ENCODE assay signal across 11 mouse cellular contexts in genomic region chr17:6947637-6947983, GRCm38 (mm10). TPM values are rescaled to one million over a fixed set of nuclear protein-coding genes. Genes with fewer than 3 reads are reported as not detected.
DNase-seq lines count a peak whose midpoint lies in the region; ATAC-seq and TF ChIP-seq lines count a peak whose summit lies in the region.
"Not testable (repeated sequence)": the region's sequence is repeated elsewhere in the genome, so short reads cannot be mapped to it uniquely, and the experiment has no call there.
"Had no signal": no experiment of that assay in that cellular context is flagged by ENCODE, and none has a peak within 500 bp of the region (broad histone marks: within the 10 kb centered on the region; RNA-seq: fewer than 3 reads in every experiment).

No protein-coding gene starts in this region.

- WGBS in heart, embryonic 11.5 days (ENCODE audit: insufficient replicate concordance) = no CpG with 5 or more reads among the region's 8 CpGs
- WGBS in hindbrain, embryonic 16.5 days = no CpG with 5 or more reads among the region's 8 CpGs
- WGBS in limb, embryonic 10.5 days = no CpG with 5 or more reads among the region's 8 CpGs
- WGBS in liver, postnatal 0 days (ENCODE audit: insufficient replicate concordance) = no CpG with 5 or more reads among the region's 8 CpGs
- 0% methylated on average over 1 of the region's 8 CpGs for WGBS in midbrain, embryonic 15.5 days
- whole genome bisulfite sequencing in stomach, embryonic 14.5 days = no CpG with 5 or more reads among the region's 8 CpGs

- H3K27ac ChIP-seq in heart, embryonic 11.5 days (ENCODE audit: low read depth, low read length); hindbrain, embryonic 16.5 days (ENCODE audit: low read depth, low read length); limb, embryonic 10.5 days; liver, postnatal 0 days (ENCODE audit: low read depth); stomach, embryonic 14.5 days (ENCODE audit: low read length): not testable (repeated sequence)
- H3K27ac ChIP-seq in midbrain, embryonic 15.5 days = 0 out of 2 replicates have a peak overlapping the region, but pooled peaks have one; percentile 89

- H3K36me3 ChIP-seq in G1E (replicated peaks); erythroblast, embryonic 14.5 days (ENCODE audit: control insufficient read depth); heart, embryonic 11.5 days (ENCODE audit: control insufficient read depth, insufficient read depth, low read length); hindbrain, embryonic 16.5 days (ENCODE audit: control insufficient read depth, insufficient read depth, low read length); limb, embryonic 10.5 days; liver, postnatal 0 days (replicated peaks; ENCODE audit: insufficient read depth, low read length); midbrain, embryonic 15.5 days (replicated peaks); stomach, embryonic 14.5 days (ENCODE audit: control insufficient read depth, insufficient read depth, low read length): not testable (repeated sequence)

- H3K27me3 ChIP-seq in G1E (ENCODE audit: insufficient read depth, low read length); erythroblast, embryonic 14.5 days (ENCODE audit: control insufficient read depth); heart, embryonic 11.5 days (ENCODE audit: control insufficient read depth, insufficient read depth, low read length); hindbrain, embryonic 16.5 days (replicated peaks; ENCODE audit: control insufficient read depth, insufficient read depth, low read length); limb, embryonic 10.5 days (ENCODE audit: low read depth, poor library complexity, severe bottlenecking); liver, postnatal 0 days (ENCODE audit: insufficient read depth, low read length); midbrain, embryonic 15.5 days (replicated peaks); stomach, embryonic 14.5 days (ENCODE audit: control insufficient read depth, insufficient read depth, low read length): not testable (repeated sequence)

- TF ChIP-seq CTCF in G1E (IDR thresholded peaks at IDR 0.05; ENCODE audit: low read depth, low read length); liver, postnatal 0 days (IDR thresholded peaks at IDR 0.05; ENCODE audit: low read depth): not testable (repeated sequence)

- not testable (repeated sequence) for H3K4me1 ChIP-seq in G1E (ENCODE audit: insufficient read depth, low read depth, low read length); heart, embryonic 11.5 days (ENCODE audit: control insufficient read depth, insufficient read depth, low read length); hindbrain, embryonic 16.5 days (ENCODE audit: control insufficient read depth, insufficient read depth, low read depth, low read length); limb, embryonic 10.5 days; liver, postnatal 0 days (ENCODE audit: insufficient read depth); midbrain, embryonic 15.5 days; stomach, embryonic 14.5 days (ENCODE audit: control insufficient read depth, insufficient read depth, low read length)
- H3K4me1 ChIP-seq in erythroblast, embryonic 14.5 days (ENCODE audit: control insufficient read depth) = peaks cover 10% of the 10 kb centered on the region

- not testable (repeated sequence) for H3K9me3 ChIP-seq in G1E (replicated peaks); erythroblast, embryonic 14.5 days (ENCODE audit: control insufficient read depth, low read length); heart, embryonic 11.5 days (replicated peaks; ENCODE audit: control insufficient read depth, low read length); hindbrain, embryonic 16.5 days (ENCODE audit: control insufficient read depth, low read length); limb, embryonic 10.5 days (replicated peaks); liver, postnatal 0 days (ENCODE audit: low read length); midbrain, embryonic 15.5 days; stomach, embryonic 14.5 days (ENCODE audit: control insufficient read depth, low read depth, low read length)

- peak overlapping the region; percentile 67 for H3K4me2 ChIP-seq in heart, embryonic 11.5 days
- peak overlapping the region; percentile 62 for H3K4me2 ChIP-seq in hindbrain, embryonic 16.5 days (ENCODE audit: low read length)
- H3K4me2 ChIP-seq in liver, postnatal 0 days (ENCODE audit: low read depth, low read length) = peak overlapping the region; percentile 80; the same call in 1 of the 2 replicates
- peak overlapping the region; percentile 63 for H3K4me2 ChIP-seq in midbrain, embryonic 15.5 days
- H3K4me2 ChIP-seq in stomach, embryonic 14.5 days (replicated peaks; ENCODE audit: low read depth, low read length) = peak overlapping the region; percentile 42

- not testable (repeated sequence) for H3K9ac ChIP-seq in heart, embryonic 11.5 days (ENCODE audit: low read depth, low read length); liver, postnatal 0 days (replicated peaks); midbrain, embryonic 15.5 days; stomach, embryonic 14.5 days (replicated peaks; ENCODE audit: low read depth, low read length)
- H3K9ac ChIP-seq in hindbrain, embryonic 16.5 days (ENCODE audit: low read depth, low read length) = peak overlapping the region; percentile 72

- not testable (repeated sequence) for TF ChIP-seq EP300 in liver, postnatal 0 days (IDR thresholded peaks at IDR 0.05; ENCODE audit: low read depth)

- H3K4me3 ChIP-seq in G1E (ENCODE audit: low read depth, low read length) = peak overlapping the region; percentile 74
- H3K4me3 ChIP-seq in erythroblast, embryonic 14.5 days (replicated peaks) = peak overlapping the region; percentile 68
- H3K4me3 ChIP-seq in heart, embryonic 11.5 days (ENCODE audit: low read depth, low read length) = peak overlapping the region; percentile 58
- peak overlapping the region; percentile 56 for H3K4me3 ChIP-seq in hindbrain, embryonic 16.5 days (ENCODE audit: low read length)
- H3K4me3 ChIP-seq in limb, embryonic 10.5 days = peak overlapping the region; percentile 57
- peak overlapping the region; percentile 70; the same call in 1 of the 2 replicates for H3K4me3 ChIP-seq in liver, postnatal 0 days (ENCODE audit: low read depth, low read length)
- peak overlapping the region; percentile 59 for H3K4me3 ChIP-seq in midbrain, embryonic 15.5 days
- H3K4me3 ChIP-seq in stomach, embryonic 14.5 days (ENCODE audit: low read depth, low read length) = peak overlapping the region; percentile 46; the same call in 1 of the 2 replicates

- ATAC-seq in G1E (ENCODE audit: extremely low read depth, insufficient number of reproducible peaks, low FRiP score, poor library complexity, severe bottlenecking); heart, embryonic 11.5 days (replicated peaks; ENCODE audit: insufficient number of reproducible peaks, low FRiP score, low TSS enrichment); hindbrain, embryonic 16.5 days; liver, postnatal 0 days; stomach, embryonic 14.5 days (ENCODE audit: insufficient number of reproducible peaks, insufficient read depth, low FRiP score, low read depth): not testable (repeated sequence)
- peak; percentile 48 for ATAC-seq in midbrain, embryonic 15.5 days (replicated peaks)

- not testable (repeated sequence) for DNase-seq in G1E (ENCODE audit: low spot score); limb, embryonic 10.5 days (ENCODE audit: low spot score); liver, postnatal 0 days

RNA-seq across cellular contexts. Expression of gene Rsph3b, which starts 0.9 kb away (rescaled TPM):
- total RNA-seq in G1E (2014; fragmentation: Nextera tagmentation) (23.3 and 29.7 TPM in 2 replicates), G1E (2017) (17.3 and 23.2 TPM in 2 replicates)
- polyA plus RNA-seq in G1E (2012) = 21.7 and 22.6 TPM in 2 replicates
- 1.2 and 1.5 TPM in 2 replicates for polyA plus RNA-seq in erythroblast, embryonic 14.5 days (2012)
- 60.4 and 64.6 TPM in 2 replicates for polyA plus RNA-seq in heart, embryonic 11.5 days (2014; fragmentation: Nextera tagmentation; extraction: Ambion mirVana)
- 61.3 and 63.2 TPM in 2 replicates for polyA plus RNA-seq in hindbrain, embryonic 16.5 days (2015; fragmentation: Nextera tagmentation; extraction: Ambion mirVana)
- 23.8 and 32.1 TPM in 2 replicates for polyA plus RNA-seq in limb, embryonic 10.5 days (2016; fragmentation: Nextera tagmentation; extraction: Ambion mirVana)
- 13.2 and 14.5 TPM in 2 replicates for polyA plus RNA-seq in liver, postnatal 0 days (2015; fragmentation: Nextera tagmentation; extraction: Ambion mirVana)
- polyA plus RNA-seq in midbrain, embryonic 15.5 days (2015; fragmentation: Nextera tagmentation; extraction: Ambion mirVana) = 59.6 and 62.6 TPM in 2 replicates
- 45.4 and 47.4 TPM in 2 replicates for polyA plus RNA-seq in stomach, embryonic 14.5 days (2014; fragmentation: Nextera tagmentation; extraction: Ambion mirVana)

RNA-seq across cellular contexts. Expression of gene Tagap1, which starts 13.3 kb away (rescaled TPM):
- total RNA-seq in G1E (2014; fragmentation: Nextera tagmentation) = 13.9 and 16.9 TPM in 2 replicates
- total RNA-seq in G1E (2017) = 17.9 and 21.9 TPM in 2 replicates
- 3.7 and 4.9 TPM in 2 replicates for polyA plus RNA-seq in G1E (2012)
- polyA plus RNA-seq in erythroblast, embryonic 14.5 days (2012) = 0.21 and 0.28 TPM in 2 replicates
- 33.8 and 33.9 TPM in 2 replicates for polyA plus RNA-seq in heart, embryonic 11.5 days (2014; fragmentation: Nextera tagmentation; extraction: Ambion mirVana)
- 50.3 and 51.4 TPM in 2 replicates for polyA plus RNA-seq in hindbrain, embryonic 16.5 days (2015; fragmentation: Nextera tagmentation; extraction: Ambion mirVana)
- 54.8 and 59.2 TPM in 2 replicates for polyA plus RNA-seq in limb, embryonic 10.5 days (2016; fragmentation: Nextera tagmentation; extraction: Ambion mirVana)
- 9.2 and 9.6 TPM in 2 replicates for polyA plus RNA-seq in liver, postnatal 0 days (2015; fragmentation: Nextera tagmentation; extraction: Ambion mirVana)
- 55.2 and 56.3 TPM in 2 replicates for polyA plus RNA-seq in midbrain, embryonic 15.5 days (2015; fragmentation: Nextera tagmentation; extraction: Ambion mirVana)
- 73.7 and 77.0 TPM in 2 replicates for polyA plus RNA-seq in stomach, embryonic 14.5 days (2014; fragmentation: Nextera tagmentation; extraction: Ambion mirVana)

RNA-seq across cellular contexts. Expression of gene Rnaset2b, which starts 22.8 kb away (rescaled TPM):
- total RNA-seq in G1E (2014; fragmentation: Nextera tagmentation) = 96.6 and 106 TPM in 2 replicates
- 105 and 150 TPM in 2 replicates for total RNA-seq in G1E (2017)
- 3.6 and 88.1 TPM in 2 replicates for polyA plus RNA-seq in G1E (2012)
- polyA plus RNA-seq in erythroblast, embryonic 14.5 days (2012) = 5.6 and 16.4 TPM in 2 replicates
- 225 and 237 TPM in 2 replicates for polyA plus RNA-seq in heart, embryonic 11.5 days (2014; fragmentation: Nextera tagmentation; extraction: Ambion mirVana)
- polyA plus RNA-seq in hindbrain, embryonic 16.5 days (2015; fragmentation: Nextera tagmentation; extraction: Ambion mirVana) = 121 and 138 TPM in 2 replicates
- polyA plus RNA-seq in limb, embryonic 10.5 days (2016; fragmentation: Nextera tagmentation; extraction: Ambion mirVana) = 175 and 183 TPM in 2 replicates
- 161 and 182 TPM in 2 replicates for polyA plus RNA-seq in liver, postnatal 0 days (2015; fragmentation: Nextera tagmentation; extraction: Ambion mirVana)
- polyA plus RNA-seq in midbrain, embryonic 15.5 days (2015; fragmentation: Nextera tagmentation; extraction: Ambion mirVana) = 76.6 and 90.6 TPM in 2 replicates
- polyA plus RNA-seq in stomach, embryonic 14.5 days (2014; fragmentation: Nextera tagmentation; extraction: Ambion mirVana) = 229 and 237 TPM in 2 replicates

RNA-seq across cellular contexts. Expression of gene Gm49721, which starts 31.1 kb away (rescaled TPM):
- total RNA-seq in G1E (2014; fragmentation: Nextera tagmentation) = not detected in 2 replicates
- 0.05 and 0.23 TPM in 2 replicates for total RNA-seq in G1E (2017)
- polyA plus RNA-seq in G1E (2012) = not detected in 2 replicates
- not detected in 2 replicates for polyA plus RNA-seq in erythroblast, embryonic 14.5 days (2012)
- polyA plus RNA-seq in heart, embryonic 11.5 days (2014; fragmentation: Nextera tagmentation; extraction: Ambion mirVana) = 0.31 TPM in 1 of 2 replicates, not detected in the other
- polyA plus RNA-seq in hindbrain, embryonic 16.5 days (2015; fragmentation: Nextera tagmentation; extraction: Ambion mirVana) = 0.35 and 0.62 TPM in 2 replicates
- polyA plus RNA-seq in limb, embryonic 10.5 days (2016; fragmentation: Nextera tagmentation; extraction: Ambion mirVana) = 0.30 and 0.45 TPM in 2 replicates
- 0.06 TPM in 1 of 2 replicates, not detected in the other for polyA plus RNA-seq in liver, postnatal 0 days (2015; fragmentation: Nextera tagmentation; extraction: Ambion mirVana)
- 0.18 and 0.35 TPM in 2 replicates for polyA plus RNA-seq in midbrain, embryonic 15.5 days (2015; fragmentation: Nextera tagmentation; extraction: Ambion mirVana)
- polyA plus RNA-seq in stomach, embryonic 14.5 days (2014; fragmentation: Nextera tagmentation; extraction: Ambion mirVana) = 0.42 and 0.50 TPM in 2 replicates
- total RNA-seq: adrenal gland, adult 18-20 months; granulocyte monocyte progenitor cell, adult 5-6 weeks; megakaryocyte, adult 5-6 weeks had no signal
